Comparison of ENCODE assay signal across 8 mouse cellular contexts in the genomic region with DNA sequence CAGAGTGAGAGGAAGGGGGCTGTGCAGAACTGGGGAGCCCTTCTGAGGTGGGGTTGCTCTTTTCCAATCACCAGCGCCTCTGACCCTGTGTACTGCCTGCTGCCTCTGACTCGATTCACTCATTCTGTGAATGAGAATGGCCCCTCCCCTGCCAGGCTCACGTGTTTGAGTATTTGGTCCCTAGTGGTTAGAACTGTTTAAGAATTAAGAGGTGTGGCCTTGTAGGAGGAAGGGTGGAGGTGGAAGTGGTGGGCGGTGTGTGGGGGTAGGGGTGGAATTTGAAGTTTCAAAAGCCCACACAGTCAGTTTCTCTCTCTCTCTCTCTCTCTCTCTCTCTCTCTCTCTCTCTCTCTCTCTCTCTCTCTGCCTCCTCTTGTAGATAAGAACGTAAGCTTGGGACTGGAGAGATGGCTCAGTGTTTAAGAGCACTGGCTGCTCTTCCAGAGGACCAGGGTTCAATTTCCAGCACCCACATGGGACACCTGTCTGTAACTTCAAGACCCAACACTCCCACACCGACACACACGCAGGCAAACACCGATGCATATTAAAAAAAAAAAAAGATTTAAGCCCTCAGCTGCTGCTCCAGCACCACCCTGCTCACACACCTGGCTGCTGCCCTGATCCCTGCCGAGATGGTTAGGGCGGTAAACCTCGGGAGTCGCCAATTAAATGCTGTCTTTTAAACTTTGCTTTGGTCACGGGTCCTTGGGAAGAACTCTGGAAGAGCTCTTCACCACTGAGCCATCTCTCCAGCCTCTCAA. TPM values are rescaled to one million over a fixed set of nuclear protein-coding genes. Genes with fewer than 3 reads are reported as not detected.
DNase-seq lines count a peak whose midpoint lies in the region; ATAC-seq and TF ChIP-seq lines count a peak whose summit lies in the region.

No protein-coding gene starts in this region.

- no peaks in the 10 kb centered on the region; the same call in 1 of the 2 replicates for H3K27me3 ChIP-seq in midbrain, postnatal 0 days (ENCODE audit: insufficient read depth, low read length)
- 0 out of 2 replicates have a peak, but pooled peaks cover 7% of the 10 kb centered on the region for H3K27me3 ChIP-seq in midbrain, embryonic 10.5 days (ENCODE audit: low read depth, poor library complexity, severe bottlenecking)
- H3K27me3 ChIP-seq in embryonic facial prominence, embryonic 10.5 days (replicated peaks; ENCODE audit: low read depth, poor library complexity, severe bottlenecking): peaks cover 10% of the 10 kb centered on the region
- H3K27me3 ChIP-seq in limb, embryonic 13.5 days: no peaks in the 10 kb centered on the region
- H3K27me3 ChIP-seq in neural tube, embryonic 14.5 days (ENCODE audit: control insufficient read depth, insufficient read depth, low read length): no peaks in the 10 kb centered on the region

- no peaks in the 10 kb centered on the region for H3K36me3 ChIP-seq in midbrain, postnatal 0 days (ENCODE audit: insufficient read depth, low read length)
- no peaks in the 10 kb centered on the region for H3K36me3 ChIP-seq in midbrain, embryonic 10.5 days
- H3K36me3 ChIP-seq in embryonic facial prominence, embryonic 10.5 days (replicated peaks): no peaks in the 10 kb centered on the region
- no peaks in the 10 kb centered on the region for H3K36me3 ChIP-seq in limb, embryonic 13.5 days
- no peaks in the 10 kb centered on the region for H3K36me3 ChIP-seq in neural tube, embryonic 14.5 days (ENCODE audit: control insufficient read depth, insufficient read depth, low read length)

- H3K4me1 ChIP-seq in midbrain, postnatal 0 days (ENCODE audit: insufficient read depth, low read length): no peaks in the 10 kb centered on the region
- peaks cover 16% of the 10 kb centered on the region for H3K4me1 ChIP-seq in midbrain, embryonic 10.5 days
- peaks cover 24% of the 10 kb centered on the region for H3K4me1 ChIP-seq in embryonic facial prominence, embryonic 10.5 days
- peaks cover 15% of the 10 kb centered on the region for H3K4me1 ChIP-seq in limb, embryonic 13.5 days
- no peaks in the 10 kb centered on the region for H3K4me1 ChIP-seq in neural tube, embryonic 14.5 days (ENCODE audit: control insufficient read depth, insufficient read depth, low read length)

- H3K9ac ChIP-seq in midbrain, postnatal 0 days (replicated peaks; ENCODE audit: low read length, poor library complexity, severe bottlenecking): no peak overlapping the region
- peak overlapping the region; percentile 43; the same call in 1 of the 2 replicates for H3K9ac ChIP-seq in limb, embryonic 13.5 days
- no peak overlapping the region for H3K9ac ChIP-seq in neural tube, embryonic 14.5 days (replicated peaks; ENCODE audit: low read depth, low read length)

- 23% methylated on average over 13 of the region's 13 CpGs for WGBS in midbrain, postnatal 0 days
- WGBS in midbrain, embryonic 10.5 days: 25% methylated on average over 13 of the region's 13 CpGs
- WGBS in embryonic facial prominence, embryonic 10.5 days: 16% methylated on average over 13 of the region's 13 CpGs
- 10% methylated on average over 13 of the region's 13 CpGs for WGBS in limb, embryonic 13.5 days
- WGBS in neural tube, embryonic 14.5 days: 15% methylated on average over 13 of the region's 13 CpGs

- H3K9me3 ChIP-seq in midbrain, postnatal 0 days (ENCODE audit: low read length): no peaks in the 10 kb centered on the region
- H3K9me3 ChIP-seq in midbrain, embryonic 10.5 days (replicated peaks): no peaks in the 10 kb centered on the region
- H3K9me3 ChIP-seq in embryonic facial prominence, embryonic 10.5 days: no peaks in the 10 kb centered on the region
- no peaks in the 10 kb centered on the region for H3K9me3 ChIP-seq in limb, embryonic 13.5 days
- no peaks in the 10 kb centered on the region for H3K9me3 ChIP-seq in neural tube, embryonic 14.5 days (ENCODE audit: control insufficient read depth, low read length)

- no peak overlapping the region for H3K4me3 ChIP-seq in midbrain, postnatal 0 days (ENCODE audit: low read depth, low read length)
- no peak overlapping the region for H3K4me3 ChIP-seq in midbrain, embryonic 10.5 days
- H3K4me3 ChIP-seq in embryonic facial prominence, embryonic 10.5 days: peak overlapping the region; percentile 26
- no peak overlapping the region for H3K4me3 ChIP-seq in limb, embryonic 13.5 days
- no peak overlapping the region for H3K4me3 ChIP-seq in neural tube, embryonic 14.5 days (ENCODE audit: low read depth, low read length)

- DNase-seq in midbrain, postnatal 0 days (ENCODE audit: low spot score): no peak
- no peak for DNase-seq in midbrain, embryonic 10.5 days (ENCODE audit: low spot score)
- peak; percentile 61 for DNase-seq in embryonic facial prominence, embryonic 10.5 days (ENCODE audit: low spot score)
- no peak for DNase-seq in right cerebral cortex, adult 2 months (ENCODE audit: low spot score in 2 of 2)
- DNase-seq in cerebellum, postnatal 10 days: no peak
- no peak for DNase-seq in gastrocnemius, postnatal 25 days

- TF ChIP-seq CTCF in midbrain, postnatal 0 days (IDR thresholded peaks at IDR 0.05): no peak

- H3K4me2 ChIP-seq in midbrain, postnatal 0 days (ENCODE audit: low read depth, low read length, poor library complexity, severe bottlenecking): no peak overlapping the region
- H3K4me2 ChIP-seq in limb, embryonic 13.5 days (replicated peaks): peak overlapping the region; percentile 40
- no peak overlapping the region for H3K4me2 ChIP-seq in neural tube, embryonic 14.5 days (ENCODE audit: low read depth, low read length)

- ATAC-seq in midbrain, postnatal 0 days (ENCODE audit: low FRiP score): 0 out of 2 replicates have a peak, but pooled peaks have one; percentile 4
- no peak for ATAC-seq in limb, embryonic 13.5 days (ENCODE audit: low FRiP score, low read depth)
- ATAC-seq in neural tube, embryonic 14.5 days (ENCODE audit: low read depth): peak; percentile 38; the same call in 1 of the 2 replicates

- H3K27ac ChIP-seq in midbrain, postnatal 0 days (ENCODE audit: low read depth, low read length): no peak overlapping the region
- H3K27ac ChIP-seq in midbrain, embryonic 10.5 days (replicated peaks): no peak overlapping the region
- H3K27ac ChIP-seq in embryonic facial prominence, embryonic 10.5 days (replicated peaks): peak overlapping the region; percentile 44; the same call in 1 of the 2 replicates
- H3K27ac ChIP-seq in limb, embryonic 13.5 days: no peak overlapping the region
- no peak overlapping the region for H3K27ac ChIP-seq in neural tube, embryonic 14.5 days (ENCODE audit: low read depth, low read length)

RNA-seq across cellular contexts. Expression of a gene that starts 35.4 kb away (rescaled TPM):
- not detected in 2 replicates for total RNA-seq in midbrain, postnatal 0 days (2014; rRNA removed)
- not detected in 2 replicates for polyA plus RNA-seq in midbrain, postnatal 0 days (2015; fragmentation: Nextera tagmentation; extraction: Ambion mirVana)
- 0.07 and 0.11 TPM in 2 replicates for polyA plus RNA-seq in midbrain, embryonic 10.5 days (2016; fragmentation: Nextera tagmentation; extraction: Ambion mirVana)
- polyA plus RNA-seq in embryonic facial prominence, embryonic 10.5 days (2016; fragmentation: Nextera tagmentation; extraction: Ambion mirVana): 0.07 and 0.09 TPM in 2 replicates
- polyA plus RNA-seq in limb, embryonic 13.5 days (2015; fragmentation: Nextera tagmentation; extraction: Ambion mirVana): 0.13 and 0.15 TPM in 2 replicates
- polyA plus RNA-seq in neural tube, embryonic 14.5 days (2014; fragmentation: Nextera tagmentation; extraction: Ambion mirVana): 0.08 TPM in 1 of 2 replicates, not detected in the other
- total RNA-seq in gastrocnemius, postnatal 25 days (2021): not detected
